Mouse (Mus musculus) lung, postnatal 0 days (tissue): ENCODE results near the gene Cct4.

ENCODE experiments used
- CTCF ChIP-seq: IDR thresholded peaks from 2 replicates; pipeline ENCODE4 v1.5.1; 2016; ENCODE audit warnings: antibody characterized with exemption, mild to moderate bottlenecking
- EP300 ChIP-seq: IDR thresholded peaks from 2 replicates; pipeline ENCODE4 v1.6.1; 2016; ENCODE audit warnings: antibody characterized with exemption, mild to moderate bottlenecking, control low read depth

DNA sequence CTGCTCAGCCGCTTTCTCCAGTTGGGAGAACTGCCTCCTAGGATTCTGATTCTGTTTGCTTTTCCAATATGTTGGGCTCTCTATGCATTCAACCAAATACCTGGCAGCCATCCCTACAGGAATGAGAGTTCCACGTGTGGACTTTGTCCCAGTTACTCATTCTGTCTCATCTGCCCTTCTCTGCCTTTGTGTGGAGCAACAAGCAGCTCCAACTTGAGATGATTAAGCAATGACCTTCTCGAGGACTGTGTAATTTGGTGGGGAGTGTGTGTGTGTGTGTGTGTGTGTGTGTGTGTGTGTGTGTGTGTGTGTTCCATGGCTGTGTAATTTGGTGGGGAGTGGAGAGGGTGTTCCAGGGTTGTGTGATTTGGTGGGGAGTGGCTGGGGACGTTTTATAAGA is 62.0 kb downstream of the Cct4 start:
- TF ChIP-seq EP300 (no peak), CTCF (no peak)
